Mouse (Mus musculus): ENCODE data around the gene Nt5e. TPM values are rescaled to one million over a fixed set of nuclear protein-coding genes. Genes with fewer than 3 reads are reported as not detected.
"Not testable (repeated sequence)": the region's sequence is repeated elsewhere in the genome, so short reads cannot be mapped to it uniquely, and the experiment has no call there.

The Nt5e gene
- 0.65 and 0.93 TPM in 2 replicates for polyA plus RNA-seq (2014; fragmentation: Nextera tagmentation; extraction: Ambion mirVana)

DNA sequence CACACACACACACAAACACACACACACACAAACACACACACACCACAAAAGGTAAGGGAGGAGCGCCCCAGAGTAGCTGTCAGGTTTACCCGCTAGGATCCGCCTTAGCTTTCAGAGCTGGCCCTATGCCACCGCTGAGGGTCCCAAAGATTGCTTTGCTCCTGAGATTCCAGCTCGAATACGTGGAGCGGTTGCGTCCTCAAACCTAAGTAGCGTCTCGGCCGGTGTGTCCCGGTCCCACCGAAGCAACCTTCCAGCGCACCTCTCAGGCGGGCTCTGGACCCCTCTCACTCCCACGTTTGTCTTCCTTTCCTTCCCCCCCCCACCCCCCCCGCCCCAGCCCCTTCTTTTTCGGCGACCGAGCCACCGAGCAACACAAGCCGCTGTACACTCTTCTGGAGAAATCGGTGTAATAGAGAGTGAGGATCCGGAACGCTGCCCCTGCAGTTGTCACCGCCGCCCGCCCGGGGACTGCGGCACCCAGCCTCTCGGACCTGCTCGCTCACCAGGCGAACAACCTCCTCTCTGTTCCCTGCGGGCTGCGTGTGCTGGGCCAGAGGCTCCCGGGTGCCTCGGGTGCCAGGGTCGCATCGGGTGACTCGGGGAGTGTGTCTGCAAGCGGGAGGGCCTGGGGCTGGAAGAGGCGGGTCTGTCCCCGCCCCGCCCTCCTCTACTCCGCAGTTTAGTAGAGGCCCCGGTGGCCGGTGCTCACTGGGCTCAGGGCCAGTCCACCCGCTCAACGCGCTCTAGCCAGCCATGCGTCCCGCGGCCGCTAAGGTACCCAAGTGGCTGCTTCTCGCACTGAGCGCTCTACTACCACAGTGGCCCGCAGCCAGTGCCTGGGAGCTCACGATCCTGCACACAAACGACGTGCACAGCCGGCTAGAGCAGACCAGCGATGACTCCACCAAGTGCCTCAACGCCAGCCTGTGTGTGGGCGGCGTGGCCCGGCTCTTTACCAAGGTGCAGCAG is at the start of gene Nt5e:
Gene Nt5e, plus strand, starts transcription at position 268 of the 972 bp plus-strand sequence.
- WGBS = under 1% methylated on average over 63 of the region's 66 CpGs
- DNase-seq (ENCODE audit: low spot score, missing footprints) (peak; percentile 96), ATAC-seq (ENCODE audit: low FRiP score) (peak; percentile 95)
- Histone ChIP-seq H3K4me1 (ENCODE audit: control insufficient read depth, insufficient read depth, low read length) (peaks cover 4% of the 10 kb centered on the region; the same call in 1 of the 2 replicates), H3K9ac (ENCODE audit: low read length) (peak within 1 kb of the TSS; percentile 65), H3K27ac (ENCODE audit: low read depth, low read length) (no peak within 1 kb of the TSS), H3K36me3 (ENCODE audit: control insufficient read depth, insufficient read depth, low read length) (no peaks in the 10 kb centered on the region), H3K27me3 (ENCODE audit: control insufficient read depth, insufficient read depth, low read length) (peaks cover 8% of the 10 kb centered on the region; the same call in 1 of the 2 replicates), H3K9me3 (ENCODE audit: control insufficient read depth, low read length) (no peaks in the 10 kb centered on the region), H3K4me2 (peak within 1 kb of the TSS; percentile 97), H3K4me3 (ENCODE audit: low read depth, low read length) (peak within 1 kb of the TSS; percentile 53)

GRCm38 (mm10) chr9:88277588-88277987 is 49.4 kb upstream of the Nt5e start:
- no peaks in the 10 kb centered on the region for H3K9me3 ChIP-seq (ENCODE audit: control insufficient read depth, low read length)
- H3K9ac ChIP-seq (ENCODE audit: low read length) = no peak overlapping the region
- WGBS = 84% methylated on average over 4 of the region's 4 CpGs
- DNase-seq (ENCODE audit: low spot score, missing footprints) (no peak), ATAC-seq (ENCODE audit: low FRiP score) (no peak)
- no peak overlapping the region for H3K4me3 ChIP-seq (ENCODE audit: low read depth, low read length)
- H3K4me2 ChIP-seq = no peak overlapping the region
- no peak overlapping the region for H3K27ac ChIP-seq (ENCODE audit: low read depth, low read length)
- no peaks in the 10 kb centered on the region for H3K27me3 ChIP-seq (ENCODE audit: control insufficient read depth, insufficient read depth, low read length)
- H3K36me3 ChIP-seq (ENCODE audit: control insufficient read depth, insufficient read depth, low read length) = no peaks in the 10 kb centered on the region
- no peaks in the 10 kb centered on the region for H3K4me1 ChIP-seq (ENCODE audit: control insufficient read depth, insufficient read depth, low read length)

DNA sequence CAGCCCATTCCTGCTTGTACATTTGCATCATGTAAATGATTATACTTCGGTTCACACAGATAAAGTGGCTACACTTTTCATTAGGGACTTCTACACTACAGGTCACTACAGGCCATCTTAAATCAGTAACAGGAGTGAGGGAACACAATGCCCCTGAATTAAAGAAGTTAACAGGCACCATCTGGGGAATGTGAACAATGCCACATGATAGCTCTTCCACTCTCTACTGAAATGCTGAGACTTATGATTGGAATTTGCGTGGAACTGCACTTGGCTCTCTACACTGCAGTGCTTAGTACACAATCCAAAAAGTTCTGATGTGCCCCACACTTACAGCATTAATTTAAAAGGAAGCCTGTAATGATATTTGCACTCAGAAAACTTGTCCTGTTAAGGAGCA is 47.3 kb upstream of the Nt5e start:
- no peak for ATAC-seq (ENCODE audit: low FRiP score)
- H3K9ac ChIP-seq (ENCODE audit: low read length) = no peak overlapping the region
- no peaks in the 10 kb centered on the region for H3K4me1 ChIP-seq (ENCODE audit: control insufficient read depth, insufficient read depth, low read length)
- 73% methylated on average over 2 of the region's 2 CpGs for WGBS
- H3K27ac ChIP-seq (ENCODE audit: low read depth, low read length) = no peak overlapping the region
- H3K9me3 ChIP-seq (ENCODE audit: control insufficient read depth, low read length) = no peaks in the 10 kb centered on the region
- H3K27me3 ChIP-seq (ENCODE audit: control insufficient read depth, insufficient read depth, low read length) = no peaks in the 10 kb centered on the region
- H3K4me3 ChIP-seq (ENCODE audit: low read depth, low read length) = no peak overlapping the region
- DNase-seq (ENCODE audit: low spot score, missing footprints) = no peak
- H3K4me2 ChIP-seq = no peak overlapping the region
- H3K36me3 ChIP-seq (ENCODE audit: control insufficient read depth, insufficient read depth, low read length) = no peaks in the 10 kb centered on the region

DNA sequence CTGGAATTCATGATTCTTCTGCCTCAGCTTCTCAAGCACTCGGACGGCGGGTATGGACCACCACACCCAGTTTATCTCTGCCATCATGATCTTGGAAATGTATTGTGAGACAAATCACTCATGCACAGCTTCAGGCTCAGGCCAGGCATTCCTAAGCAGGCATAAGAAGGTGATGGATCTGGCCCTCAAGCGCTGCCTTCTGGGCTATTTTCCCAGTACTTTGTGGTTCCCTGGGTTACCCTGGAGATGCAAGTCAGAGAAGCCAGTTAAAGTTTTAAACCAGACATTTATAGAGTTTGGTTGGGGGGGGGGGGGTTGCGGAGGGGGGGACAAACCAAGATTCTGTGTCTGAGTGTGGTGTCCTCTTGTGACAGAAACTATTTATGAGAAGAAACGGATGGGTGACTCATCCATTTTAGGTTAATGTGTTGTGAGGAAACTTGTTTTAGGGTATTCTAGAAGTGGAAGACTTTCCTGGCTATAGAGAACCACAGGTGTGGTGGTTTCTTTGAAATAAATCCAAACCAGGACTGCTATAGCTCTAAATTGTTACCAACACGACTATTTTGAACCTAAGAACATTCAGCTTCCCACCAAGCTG is 37.3 kb upstream of the Nt5e start:
- no peak overlapping the region for H3K9ac ChIP-seq (ENCODE audit: low read length)
- H3K27ac ChIP-seq (ENCODE audit: low read depth, low read length) = no peak overlapping the region
- ATAC-seq (ENCODE audit: low FRiP score) (no peak), DNase-seq (ENCODE audit: low spot score, missing footprints) (no peak)
- no peaks in the 10 kb centered on the region for H3K4me1 ChIP-seq (ENCODE audit: control insufficient read depth, insufficient read depth, low read length)
- H3K27me3 ChIP-seq (ENCODE audit: control insufficient read depth, insufficient read depth, low read length) = no peaks in the 10 kb centered on the region
- no peak overlapping the region for H3K4me2 ChIP-seq
- H3K9me3 ChIP-seq (ENCODE audit: control insufficient read depth, low read length) = no peaks in the 10 kb centered on the region
- no peaks in the 10 kb centered on the region for H3K36me3 ChIP-seq (ENCODE audit: control insufficient read depth, insufficient read depth, low read length)
- no peak overlapping the region for H3K4me3 ChIP-seq (ENCODE audit: low read depth, low read length)
- 94% methylated on average over 7 of the region's 7 CpGs for WGBS

GRCm38 (mm10) chr9:88292836-88293370 is 34.1 kb upstream of the Nt5e start:
- 93% methylated on average over 2 of the region's 2 CpGs for WGBS
- Histone ChIP-seq H3K4me3 (ENCODE audit: low read depth, low read length) (no peak overlapping the region), H3K4me2 (no peak overlapping the region), H3K27ac (ENCODE audit: low read depth, low read length) (no peak overlapping the region), H3K9ac (ENCODE audit: low read length) (no peak overlapping the region), H3K36me3 (ENCODE audit: control insufficient read depth, insufficient read depth, low read length) (no peaks in the 10 kb centered on the region), H3K9me3 (ENCODE audit: control insufficient read depth, low read length) (no peaks in the 10 kb centered on the region), H3K27me3 (ENCODE audit: control insufficient read depth, insufficient read depth, low read length) (no peaks in the 10 kb centered on the region), H3K4me1 (ENCODE audit: control insufficient read depth, insufficient read depth, low read length) (no peaks in the 10 kb centered on the region)
- no peak for DNase-seq (ENCODE audit: low spot score, missing footprints)
- ATAC-seq (ENCODE audit: low FRiP score) = no peak

GRCm38 (mm10) chr9:88295798-88296197 is 31.2 kb upstream of the Nt5e start:
- H3K4me2 ChIP-seq = no peak overlapping the region
- no peak overlapping the region for H3K4me3 ChIP-seq (ENCODE audit: low read depth, low read length)
- H3K4me1 ChIP-seq (ENCODE audit: control insufficient read depth, insufficient read depth, low read length) = no peaks in the 10 kb centered on the region
- DNase-seq (ENCODE audit: low spot score, missing footprints) (no peak), ATAC-seq (ENCODE audit: low FRiP score) (no peak)
- H3K9ac ChIP-seq (ENCODE audit: low read length) = no peak overlapping the region
- no peak overlapping the region for H3K27ac ChIP-seq (ENCODE audit: low read depth, low read length)
- H3K27me3 ChIP-seq (ENCODE audit: control insufficient read depth, insufficient read depth, low read length) = no peaks in the 10 kb centered on the region
- 67% methylated on average over 4 of the region's 4 CpGs for WGBS
- H3K36me3 ChIP-seq (ENCODE audit: control insufficient read depth, insufficient read depth, low read length) = no peaks in the 10 kb centered on the region
- H3K9me3 ChIP-seq (ENCODE audit: control insufficient read depth, low read length) = no peaks in the 10 kb centered on the region

- no peak overlapping the region for H3K4me3 ChIP-seq (ENCODE audit: low read depth, low read length)
- no peaks in the 10 kb centered on the region for H3K4me1 ChIP-seq (ENCODE audit: control insufficient read depth, insufficient read depth, low read length)
- 78% methylated on average over 5 of the region's 5 CpGs for WGBS
- DNase-seq (ENCODE audit: low spot score, missing footprints) (no peak), ATAC-seq (ENCODE audit: low FRiP score) (no peak)
- H3K9me3 ChIP-seq (ENCODE audit: control insufficient read depth, low read length) = no peaks in the 10 kb centered on the region
- no peaks in the 10 kb centered on the region for H3K36me3 ChIP-seq (ENCODE audit: control insufficient read depth, insufficient read depth, low read length)
- no peak overlapping the region for H3K4me2 ChIP-seq
- H3K27ac ChIP-seq (ENCODE audit: low read depth, low read length) = no peak overlapping the region
- no peaks in the 10 kb centered on the region for H3K27me3 ChIP-seq (ENCODE audit: control insufficient read depth, insufficient read depth, low read length)
- H3K9ac ChIP-seq (ENCODE audit: low read length) = no peak overlapping the region
These were observed 30.7 kb upstream of the Nt5e start for GRCm38 (mm10) chr9:88296321-88296720.

DNA sequence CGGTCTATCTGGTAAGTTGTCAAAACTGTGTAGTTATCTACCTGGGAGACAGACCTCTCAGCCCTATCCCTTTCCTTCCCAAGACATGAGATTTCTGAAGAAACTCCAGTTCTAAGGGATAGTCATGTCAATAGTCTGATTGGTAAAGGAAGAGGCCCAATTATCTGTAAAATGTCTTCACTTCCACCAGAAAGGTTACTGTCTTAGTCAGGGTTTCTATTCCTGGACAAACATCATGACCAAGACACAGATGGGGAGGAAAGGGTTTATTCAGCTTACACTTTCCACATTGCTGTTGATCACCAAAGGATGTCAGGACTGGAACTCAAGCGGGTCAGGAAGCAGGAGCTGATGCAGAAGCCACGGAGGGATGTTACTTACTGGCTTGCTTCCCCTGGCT is 29.8 kb upstream of the Nt5e start:
- DNase-seq (ENCODE audit: low spot score, missing footprints); ATAC-seq (ENCODE audit: low FRiP score): not testable (repeated sequence)

More for the DNA sequence above, 29.8 kb upstream of the Nt5e start:
- not testable (repeated sequence) for H3K9ac ChIP-seq (ENCODE audit: low read length); H3K27me3 ChIP-seq (ENCODE audit: control insufficient read depth, insufficient read depth, low read length); H3K4me3 ChIP-seq (ENCODE audit: low read depth, low read length); H3K4me2 ChIP-seq; H3K36me3 ChIP-seq (ENCODE audit: control insufficient read depth, insufficient read depth, low read length); H3K27ac ChIP-seq (ENCODE audit: low read depth, low read length); H3K4me1 ChIP-seq (ENCODE audit: control insufficient read depth, insufficient read depth, low read length); H3K9me3 ChIP-seq (ENCODE audit: control insufficient read depth, low read length)
- WGBS = 78% methylated on average over 3 of the region's 3 CpGs
